Mouse (Mus musculus) ovary, postnatal 14 days (tissue): ENCODE measurements at regions not wholly inside any gene's neighbourhood (a gene's known extent, or its start where the extent isn't known, plus 50 kb on each side); places are given as distances from the start of the nearest gene placed in this dataset.

Experiments
- DNase-seq: peaks from one replicate; pipeline ENCODE4 v3.0.0; 2022; ENCODE audit warnings: low spot score

DNA sequence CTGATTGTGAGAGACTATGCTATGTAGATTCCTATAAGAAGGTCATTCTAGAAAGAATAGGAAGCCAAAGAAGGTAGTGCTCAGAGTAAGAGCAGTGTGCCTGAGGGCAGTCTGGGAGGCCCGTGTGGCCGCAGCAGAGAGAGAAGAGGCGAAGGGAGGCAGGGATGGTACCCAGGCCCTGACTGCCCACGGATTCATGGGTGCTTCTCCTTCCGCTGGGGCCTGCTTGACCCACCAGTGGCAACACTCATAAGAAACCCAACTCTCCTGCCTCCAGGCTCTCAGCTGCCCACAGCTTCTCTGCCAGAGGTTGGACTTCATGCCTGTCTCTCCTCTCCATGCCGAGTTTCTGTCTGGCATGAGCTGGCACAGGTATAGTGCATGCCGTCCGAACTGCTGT lies 60.6 kb upstream of the Twist2 start:
- DNase-seq: no peak

- DNase-seq: no peak
Measured at GRCm38 (mm10) chr1:91742031-91742430, 59.2 kb upstream of the Twist2 start.

- peak; percentile 25 for DNase-seq
Measured at GRCm38 (mm10) chr1:91742914-91743313, 58.3 kb upstream of the Twist2 start.

- no peak for DNase-seq
Measured at GRCm38 (mm10) chr1:91744076-91744475, 57.2 kb upstream of the Twist2 start.

DNA sequence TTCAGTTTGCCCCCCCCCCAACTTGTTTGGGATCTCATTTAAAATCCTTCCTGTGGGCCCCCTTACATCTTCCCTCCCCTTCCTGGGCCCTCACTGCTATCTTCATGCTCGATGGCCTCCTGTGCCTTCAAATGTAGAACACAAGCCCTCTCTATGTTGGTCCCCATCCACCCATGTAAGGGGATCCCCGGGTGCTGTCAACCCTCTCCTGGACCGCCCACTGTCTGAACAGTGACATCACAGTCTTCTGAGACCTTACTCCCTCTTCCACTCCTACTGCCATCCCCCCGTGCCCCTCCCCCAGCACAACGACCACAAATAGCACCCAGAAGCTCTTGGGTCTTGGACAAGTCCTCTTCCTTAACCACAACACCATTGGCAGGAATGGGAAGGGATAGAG lies 56.6 kb upstream of the Twist2 start:
- no peak for DNase-seq

DNA sequence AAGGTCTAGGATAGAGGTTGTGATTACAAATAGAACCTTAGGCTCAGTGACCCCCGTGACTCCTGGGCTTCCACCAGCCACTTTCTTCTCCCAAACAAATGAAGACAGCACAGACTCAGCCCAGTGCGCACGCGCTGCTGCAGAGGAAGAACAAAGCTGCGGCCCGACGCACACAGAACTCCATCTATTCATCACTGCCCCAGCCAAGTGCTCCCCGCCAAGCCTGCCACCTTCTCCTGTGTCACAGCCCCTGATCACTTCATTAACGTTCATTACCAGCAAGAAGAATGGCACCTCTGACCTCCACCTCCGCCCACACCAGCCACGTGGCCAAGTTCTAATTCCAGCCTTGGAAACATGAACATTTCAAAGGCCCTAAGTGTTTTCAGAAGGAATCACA lies 53.7 kb upstream of the Twist2 start:
- DNase-seq: no peak
